Mouse (Mus musculus) MEL (cell line): ENCODE measurements around the gene Mlc1. TPM values are rescaled to one million over a fixed set of nuclear protein-coding genes. Genes with fewer than 3 reads are reported as not detected.

ENCODE experiments used
- DNase-seq: peaks from one replicate; pipeline ENCODE4 v3.0.0; 2011; ENCODE audit warnings: low read depth, low spot score
- H3K27ac ChIP-seq: 2 replicates; pipeline ENCODE4 v1.5.1; 2012; ENCODE audit warnings: low read depth, mild to moderate bottlenecking, control low read depth, low read length, moderate library complexity; ENCODE audit not compliant: control insufficient read depth
- H3K27me3 ChIP-seq, 2 experiments: fragments of 150-350 bp in 1 of 2; sonication (generic) in 1 of 2; 2 replicates each; pipeline ENCODE4 v1.6.1; 2012; ENCODE audit warnings: low read length in 2 of 2, mild to moderate bottlenecking in 2 of 2, improper control_type of control experiment in 1 of 2, moderate library complexity in 1 of 2; ENCODE audit not compliant: insufficient read depth in 2 of 2, control insufficient read depth in 1 of 2
- H3K36me3 ChIP-seq, 2 experiments: 2 replicates each; pipeline ENCODE4 v1.6.1; 2012 to 2014; ENCODE audit warnings: low read length in 2 of 2, improper control_type of control experiment in 1 of 2, inconsistent platforms in 1 of 2, mild to moderate bottlenecking in 1 of 2; ENCODE audit not compliant: insufficient read depth in 2 of 2, control insufficient read depth in 1 of 2
- H3K4me1 ChIP-seq, 2 experiments: fragments of 150-350 bp in 1 of 2; sonication (generic) in 1 of 2; 2 replicates each; pipeline ENCODE4 v1.6.1; 2012; ENCODE audit warnings: low read length in 2 of 2, improper control_type of control experiment in 1 of 2, mild to moderate bottlenecking in 1 of 2; ENCODE audit not compliant: insufficient read depth in 2 of 2, control insufficient read depth in 1 of 2
- H3K4me3 ChIP-seq, 2 experiments: fragments of 150-350 bp in 1 of 2; sonication (generic) in 1 of 2; 2 replicates each; pipeline ENCODE4 v1.5.1; 2012; ENCODE audit warnings: low read depth in 2 of 2, low read length in 2 of 2, mild to moderate bottlenecking in 2 of 2, moderate library complexity in 2 of 2, control low read depth in 1 of 2, improper control_type of control experiment in 1 of 2; ENCODE audit not compliant: control insufficient read depth in 1 of 2, insufficient read depth in 1 of 2
- H3K79me2 ChIP-seq: 2 replicates; pipeline ENCODE4 v1.6.1; 2012; ENCODE audit warnings: mild to moderate bottlenecking, low read length, moderate library complexity; ENCODE audit not compliant: control insufficient read depth, poor library complexity, insufficient read depth
- H3K9ac ChIP-seq: 2 replicates; pipeline ENCODE4 v1.6.1; 2012; ENCODE audit warnings: low read depth, mild to moderate bottlenecking, control low read depth, low read length, moderate library complexity; ENCODE audit not compliant: control insufficient read depth, poor library complexity, severe bottlenecking
- H3K9me3 ChIP-seq: fragments of 150-350 bp; sonication (generic); replicated peaks from 2 replicates; pipeline ENCODE4 v1.6.1; 2012; ENCODE audit warnings: mild to moderate bottlenecking, low read length, improper control_type of control experiment, moderate library complexity; ENCODE audit not compliant: insufficient read depth
- BHLHE40 ChIP-seq: IDR thresholded peaks from 2 replicates; pipeline ENCODE4 v1.6.1; 2012; ENCODE audit warnings: low read depth, mild to moderate bottlenecking, inconsistent platforms, low read length, improper control_type of control experiment, borderline replicate concordance
- CHD1 ChIP-seq: IDR thresholded peaks from 2 replicates; pipeline ENCODE4 v1.6.1; 2012; ENCODE audit warnings: low read depth, mild to moderate bottlenecking, inconsistent platforms, low read length, improper control_type of control experiment
- CHD2 ChIP-seq: IDR thresholded peaks from 2 replicates; pipeline ENCODE4 v1.6.1; 2011; ENCODE audit warnings: low read length, improper control_type of control experiment
- CTCF ChIP-seq, 3 experiments: IDR thresholded peaks in 2 of 3; conservative IDR thresholded peaks in 1 of 3; 2 replicates each; pipeline ENCODE4 v1.5.1; 2011 to 2012; ENCODE audit warnings: low read length in 3 of 3, low read depth in 2 of 3, mild to moderate bottlenecking in 2 of 3, improper control_type of control experiment in 1 of 3, inconsistent platforms in 1 of 3, mixed read lengths in 1 of 3, moderate library complexity in 1 of 3; ENCODE audit not compliant: control insufficient read depth in 1 of 3, insufficient read depth in 1 of 3, poor library complexity in 1 of 3, severe bottlenecking in 1 of 3
- EP300 ChIP-seq, 2 experiments: IDR thresholded peaks; 2 replicates each; pipeline ENCODE4 v1.6.1; 2011; ENCODE audit warnings: improper control_type of control experiment in 2 of 2, low read length in 2 of 2, low read depth in 1 of 2, mild to moderate bottlenecking in 1 of 2
- ETS1 ChIP-seq: IDR thresholded peaks from 2 replicates; pipeline ENCODE4 v1.6.1; 2012; ENCODE audit warnings: low read depth, mild to moderate bottlenecking, inconsistent platforms, low read length, improper control_type of control experiment, moderate library complexity
- GABPA ChIP-seq: IDR thresholded peaks from 2 replicates; pipeline ENCODE4 v1.6.1; 2012; ENCODE audit warnings: low read depth, mild to moderate bottlenecking, inconsistent platforms, low read length, improper control_type of control experiment, moderate library complexity
- GATA1 ChIP-seq: IDR thresholded peaks from 2 replicates; pipeline ENCODE4 v1.6.1; 2011; ENCODE audit warnings: low read depth, low read length, improper control_type of control experiment
- HCFC1 ChIP-seq: IDR thresholded peaks from 2 replicates; pipeline ENCODE4 v1.6.1; 2012; ENCODE audit warnings: low read depth, mild to moderate bottlenecking, inconsistent platforms, low read length, improper control_type of control experiment, moderate library complexity
- JUND ChIP-seq: IDR thresholded peaks from 2 replicates; pipeline ENCODE4 v1.6.1; 2011; ENCODE audit warnings: low read depth, mild to moderate bottlenecking, improper control_type of control experiment, low read length
- KAT2A ChIP-seq: conservative IDR thresholded peaks from 2 replicates; pipeline ENCODE4 v1.6.1; 2012; ENCODE audit warnings: low read depth, low read length, improper control_type of control experiment, inconsistent platforms
- MAFK ChIP-seq: IDR thresholded peaks from 2 replicates; pipeline ENCODE4 v1.6.1; 2011; ENCODE audit warnings: low read depth, mild to moderate bottlenecking, low read length, improper control_type of control experiment, borderline replicate concordance
- MAX ChIP-seq: IDR thresholded peaks from 2 replicates; pipeline ENCODE4 v1.6.1; 2011; ENCODE audit warnings: low read length, improper control_type of control experiment
- MEF2A ChIP-seq: IDR thresholded peaks from 2 replicates; pipeline ENCODE4 v1.6.1; 2014; ENCODE audit warnings: low read depth, mild to moderate bottlenecking, inconsistent platforms, low read length, improper control_type of control experiment; ENCODE audit not compliant: poor library complexity, insufficient replicate concordance, severe bottlenecking; ENCODE audit errors: extremely low read depth
- MYC ChIP-seq: IDR thresholded peaks from 2 replicates; pipeline ENCODE4 v1.6.1; 2011; ENCODE audit warnings: low read depth, mild to moderate bottlenecking, low read length, improper control_type of control experiment, moderate library complexity
- NRF1 ChIP-seq: IDR thresholded peaks from 2 replicates; pipeline ENCODE4 v1.6.1; 2014; ENCODE audit warnings: low read depth, mild to moderate bottlenecking, inconsistent platforms, low read length, improper control_type of control experiment, moderate library complexity; ENCODE audit not compliant: poor library complexity, insufficient read depth, severe bottlenecking
- POLR2A ChIP-seq, 2 experiments: IDR thresholded peaks; 2 replicates each; pipeline ENCODE4 v1.6.1; 2011 to 2012; ENCODE audit warnings: low read length in 2 of 2, mild to moderate bottlenecking in 2 of 2, control low read depth in 1 of 2, improper control_type of control experiment in 1 of 2, low read depth in 1 of 2, moderate library complexity in 1 of 2; ENCODE audit not compliant: control insufficient read depth in 1 of 2, insufficient read depth in 1 of 2, poor library complexity in 1 of 2
- POLR2AphosphoS5 ChIP-seq: IDR thresholded peaks from 2 replicates; pipeline ENCODE4 v1.6.1; 2012; ENCODE audit warnings: low read depth, borderline replicate concordance, mild to moderate bottlenecking, inconsistent platforms, low read length, moderate library complexity, mixed read lengths
- SIN3A ChIP-seq: IDR thresholded peaks from 2 replicates; pipeline ENCODE4 v1.6.1; 2012; ENCODE audit warnings: low read length, improper control_type of control experiment, inconsistent platforms
- SMC3 ChIP-seq: IDR thresholded peaks from 2 replicates; pipeline ENCODE4 v1.6.1; 2011; ENCODE audit warnings: low read depth, low read length, improper control_type of control experiment
- TBP ChIP-seq: IDR thresholded peaks from 2 replicates; pipeline ENCODE4 v1.8.0; 2011; ENCODE audit warnings: low read depth, low read length, improper control_type of control experiment
- TCF12 ChIP-seq: IDR thresholded peaks from 2 replicates; pipeline ENCODE4 v1.6.1; 2014; ENCODE audit warnings: low read depth, mild to moderate bottlenecking, inconsistent platforms, low read length, improper control_type of control experiment, moderate library complexity
- UBTF ChIP-seq: IDR thresholded peaks from 2 replicates; pipeline ENCODE4 v1.6.1; 2012; ENCODE audit warnings: low read depth, mild to moderate bottlenecking, inconsistent platforms, low read length, improper control_type of control experiment, moderate library complexity, borderline replicate concordance; ENCODE audit not compliant: insufficient read depth
- USF1 ChIP-seq: IDR thresholded peaks from 2 replicates; pipeline ENCODE4 v1.6.1; 2014; ENCODE audit warnings: low read depth, mild to moderate bottlenecking, inconsistent platforms, low read length, improper control_type of control experiment, moderate library complexity
- ZKSCAN1 ChIP-seq: IDR thresholded peaks from 2 replicates; pipeline ENCODE4 v1.6.1; 2012; ENCODE audit warnings: low read depth, mild to moderate bottlenecking, inconsistent platforms, low read length, improper control_type of control experiment, moderate library complexity
- ZMIZ1 ChIP-seq: IDR thresholded peaks from 2 replicates; pipeline ENCODE4 v1.6.1; 2012; ENCODE audit warnings: low read depth, mild to moderate bottlenecking, inconsistent platforms, low read length, improper control_type of control experiment, moderate library complexity
- polyA plus RNA-seq, 2 experiments: library from polyadenylated mRNA; stranded (reverse) in 1 of 2; unstranded in 1 of 2; fragments of >175 nt in 1 of 2; fragments of >200 nt in 1 of 2; gene quantifications; 2 replicates each; pipeline versions ENCODE4 v1.2.1 to v1.2.4; 2012; ENCODE audit warnings: low replicate concordance in 2 of 2, low read depth in 1 of 2; ENCODE audit not compliant: insufficient read length in 2 of 2, insufficient read depth in 1 of 2, missing spikeins in 1 of 2
- total RNA-seq: library from RNA; depleted of rRNA; stranded (reverse); fragments of 300-350 nt; gene quantifications from 2 replicates; pipeline ENCODE4 v1.2.3, GENCODE M21; 2012

Mlc1 gene
- total and polyA plus RNA-seq, 3 experiments: not detected

DNA sequence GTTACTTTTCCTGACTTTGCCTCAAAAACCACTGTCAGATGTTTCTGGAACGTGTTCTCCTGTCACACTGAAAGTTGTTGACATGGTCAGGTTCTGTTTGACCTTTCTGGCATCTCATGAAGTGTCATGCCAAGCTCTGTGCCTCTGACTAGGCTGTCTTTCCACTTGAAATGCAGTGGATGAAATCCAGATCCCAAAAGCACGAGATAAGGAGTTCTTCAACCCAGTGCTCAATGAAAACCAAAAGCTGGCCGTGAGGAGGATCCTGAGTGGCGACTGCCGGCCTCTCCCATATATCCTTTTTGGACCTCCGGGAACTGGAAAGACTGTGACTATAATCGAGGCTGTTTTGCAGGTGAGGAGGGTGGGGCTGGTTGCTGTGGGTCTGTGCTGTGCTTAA is 41.3 kb upstream of the Mlc1 start:
- Histone ChIP-seq H3K27me3 (peaks cover 4 to 15% of the 10 kb centered on the region in 2 experiments; a peak in 2 of 4 replicates), H3K4me1 (peaks cover 0 to 12% of the 10 kb centered on the region in 2 experiments; a peak in 2 of 4 replicates)

DNA sequence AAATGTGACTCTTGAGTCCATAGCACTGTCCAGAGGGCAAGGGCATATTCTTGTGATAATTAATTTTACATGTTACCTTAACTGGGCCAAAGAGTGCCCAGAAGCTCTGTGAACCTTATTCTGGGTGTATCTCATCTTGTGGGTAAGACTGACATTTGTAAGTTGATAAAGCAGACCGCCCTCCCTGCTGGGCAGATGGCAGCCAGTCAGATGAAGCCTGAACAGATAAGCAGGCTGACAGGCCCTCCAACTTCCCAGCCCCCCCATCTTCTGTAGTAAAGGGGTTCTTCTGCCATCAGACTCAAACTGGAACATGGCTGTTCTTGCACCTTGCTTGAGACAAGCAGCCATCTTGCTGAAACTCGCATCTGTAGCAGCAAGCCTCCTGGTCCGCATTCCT is 37.9 kb upstream of the Mlc1 start:
- TF ChIP-seq TCF12: peak; percentile 27; the same call in 1 of the 2 replicates
- no peak for TF ChIP-seq CHD2
- TF ChIP-seq EP300 (IDR thresholded peaks at IDR 0.05; ENCODE audit: low read depth in 1 of 2, low read length in 2 of 2): peak in 1 of 2 experiments; percentile 35; a peak in 1 of 4 replicates
- TF ChIP-seq GATA1: peak; percentile 63; the same call in 1 of the 2 replicates
- peak; percentile 51; the same call in 1 of the 2 replicates for TF ChIP-seq ETS1
- H3K27ac ChIP-seq: no peak overlapping the region
- H3K9ac ChIP-seq: no peak overlapping the region
- H3K9me3 ChIP-seq: no peaks in the 10 kb centered on the region
- no peaks in the 10 kb centered on the region for H3K79me2 ChIP-seq
- H3K36me3 ChIP-seq: peaks cover 0 to 7% of the 10 kb centered on the region in 2 experiments; a peak in 2 of 4 replicates
- H3K4me1 ChIP-seq: peaks cover 0 to 12% of the 10 kb centered on the region in 2 experiments; a peak in 2 of 4 replicates
- no peak overlapping the region for H3K4me3 ChIP-seq
- H3K27me3 ChIP-seq: peaks cover 11 to 25% of the 10 kb centered on the region in 2 experiments
- DNase-seq: peak; percentile 50

More for the DNA sequence above, 41.3 kb upstream of the Mlc1 start:
- no peaks in the 10 kb centered on the region for H3K9me3 ChIP-seq
- TF ChIP-seq KAT2A: no peak
- no peak for TF ChIP-seq HCFC1
- no peak for TF ChIP-seq USF1
- TF ChIP-seq POLR2AphosphoS5: no peak
- TF ChIP-seq EP300 (IDR thresholded peaks at IDR 0.05; ENCODE audit: low read depth in 1 of 2, low read length in 2 of 2): no peak
- no peak for TF ChIP-seq MAFK
- no peak for TF ChIP-seq CTCF (IDR thresholded peaks at IDR 0.05 in 2 of 3, conservative IDR thresholded peaks at IDR 0.05 in 1 of 3; ENCODE audit: control insufficient read depth in 1 of 3, insufficient read depth in 1 of 3, low read depth in 2 of 3, low read length in 3 of 3, poor library complexity in 1 of 3, severe bottlenecking in 1 of 3)
- no peak for TF ChIP-seq BHLHE40
- TF ChIP-seq POLR2A (IDR thresholded peaks at IDR 0.05; ENCODE audit: control insufficient read depth in 1 of 2, insufficient read depth in 1 of 2, low read depth in 1 of 2, low read length in 2 of 2, poor library complexity in 1 of 2): no peak
- no peak for TF ChIP-seq MAX
- TF ChIP-seq, all 39 proteins: peak for 0
- no peak overlapping the region for H3K9ac ChIP-seq
- peaks cover 0 to 7% of the 10 kb centered on the region in 2 experiments; a peak in 2 of 4 replicates for H3K36me3 ChIP-seq
- no peak for DNase-seq
- no peak overlapping the region for H3K4me3 ChIP-seq
- no peak overlapping the region for H3K27ac ChIP-seq
- no peaks in the 10 kb centered on the region for H3K79me2 ChIP-seq

DNA sequence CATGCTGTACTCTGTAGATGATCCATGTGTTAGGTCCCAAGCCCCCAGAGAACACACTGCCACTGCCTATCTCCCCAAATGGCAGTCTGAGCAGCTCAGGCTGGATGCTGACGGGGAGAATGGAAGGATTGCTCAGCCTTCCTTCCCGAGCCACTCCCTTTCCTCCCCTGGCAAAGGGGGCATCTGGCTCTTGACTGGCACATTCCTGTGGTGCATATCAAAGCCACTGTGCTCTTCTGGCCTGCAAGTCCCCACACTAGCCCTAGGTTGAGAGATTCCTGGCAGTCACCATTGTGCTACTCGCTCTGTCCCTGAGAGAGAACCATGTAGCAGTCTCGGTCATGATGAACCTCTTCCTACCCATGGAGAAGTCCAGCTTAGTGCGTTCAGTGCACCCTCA is 29.0 kb upstream of the Mlc1 start:
- H3K9ac ChIP-seq: no peak overlapping the region
- H3K79me2 ChIP-seq: no peaks in the 10 kb centered on the region
- H3K4me1 ChIP-seq: no peaks in the 10 kb centered on the region
- H3K9me3 ChIP-seq: no peaks in the 10 kb centered on the region
- H3K36me3 ChIP-seq: no peaks in the 10 kb centered on the region
- H3K4me3 ChIP-seq: no peak overlapping the region
- no peak overlapping the region for H3K27ac ChIP-seq
- H3K27me3 ChIP-seq: peaks cover 17 to 22% of the 10 kb centered on the region in 2 experiments
- DNase-seq: no peak
- TF ChIP-seq GABPA (no peak), CHD1 (no peak), NRF1 (no peak), ZKSCAN1 (no peak), TBP (no peak), MYC (no peak), MAX (no peak), UBTF (no peak), MEF2A (no peak), SIN3A (no peak), EP300 (IDR thresholded peaks at IDR 0.05; ENCODE audit: low read depth in 1 of 2, low read length in 2 of 2) (no peak), ZMIZ1 (no peak), SMC3 (no peak), KAT2A (no peak), JUND (no peak)
